Mouse (Mus musculus) heart, adult 2 months (tissue): ENCODE results near the gene 5730596B20Rik.

Source experiments
- CTCF ChIP-seq: fragments of 200-600 bp; IDR thresholded peaks from 2 replicates; pipeline ENCODE4 v1.8.1; 2022; ENCODE audit warnings: antibody characterized with exemption, mild to moderate bottlenecking, moderate library complexity
- POLR2A ChIP-seq: fragments of 200-500 bp; IDR thresholded peaks from 2 replicates; pipeline ENCODE4 v1.6.1; 2011; ENCODE audit warnings: mild to moderate bottlenecking, low read depth, low read length, control low read depth; ENCODE audit not compliant: insufficient read depth

- TF ChIP-seq POLR2A: no peak
- TF ChIP-seq CTCF: no peak
These were observed 2.4 kb downstream of the 5730596B20Rik start for GRCm38 (mm10) chr6:52179690-52180089.
